Mouse (Mus musculus) ES-Bruce4 (cell line): Measurements from ENCODE around the gene Phlpp1.

Experiments used
- EP300 ChIP-seq: IDR thresholded peaks from 2 replicates; pipeline ENCODE4 v1.6.1; 2011; ENCODE audit warnings: low read depth, low read length; ENCODE audit not compliant: insufficient read depth
- POLR2A ChIP-seq: IDR thresholded peaks from one replicate; pipeline ENCODE4 v1.8.1; 2011; ENCODE audit warnings: low read length; ENCODE audit not compliant: insufficient read depth

DNA sequence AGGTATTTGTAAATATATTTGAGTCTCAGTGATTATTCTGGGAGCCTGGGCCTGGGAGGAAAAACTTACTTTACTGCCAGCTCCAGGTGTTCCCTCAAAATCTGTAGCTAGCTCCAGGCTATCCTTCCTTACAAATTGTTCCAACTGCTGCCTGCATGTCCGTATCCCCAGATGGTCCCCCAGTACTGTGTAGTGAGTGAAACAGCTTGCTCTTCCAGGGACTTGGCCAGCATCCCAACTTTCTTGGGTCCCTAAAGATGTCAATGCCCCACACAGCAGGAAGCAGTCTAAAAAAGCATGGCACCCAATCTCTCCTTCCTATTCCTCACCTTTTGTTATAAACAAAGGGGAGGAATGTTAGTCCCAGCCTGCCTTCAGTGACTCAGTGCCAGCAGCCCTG lies 235.3 kb downstream of the Phlpp1 start:
- TF ChIP-seq EP300 (no peak), POLR2A (no peak)
